Mouse (Mus musculus) G1E (cell line): Measurements from ENCODE around the gene Tlr13.

Experiments used
- CTCF ChIP-seq: IDR thresholded peaks from 2 replicates; pipeline ENCODE4 v1.5.1; 2012; ENCODE audit warnings: low read depth, low read length, inconsistent platforms, mixed read lengths
- GATA1 ChIP-seq: IDR thresholded peaks from 2 replicates; pipeline ENCODE4 v1.6.1; 2012; ENCODE audit warnings: borderline replicate concordance, low read length, inconsistent platforms, mixed read lengths

GRCm38 (mm10) chrX:106197308-106197707 is 54.3 kb downstream of the Tlr13 start:
- TF ChIP-seq GATA1 (no peak), CTCF (no peak)
